8 mouse cellular contexts compared by ENCODE assay signal in the genomic region with DNA sequence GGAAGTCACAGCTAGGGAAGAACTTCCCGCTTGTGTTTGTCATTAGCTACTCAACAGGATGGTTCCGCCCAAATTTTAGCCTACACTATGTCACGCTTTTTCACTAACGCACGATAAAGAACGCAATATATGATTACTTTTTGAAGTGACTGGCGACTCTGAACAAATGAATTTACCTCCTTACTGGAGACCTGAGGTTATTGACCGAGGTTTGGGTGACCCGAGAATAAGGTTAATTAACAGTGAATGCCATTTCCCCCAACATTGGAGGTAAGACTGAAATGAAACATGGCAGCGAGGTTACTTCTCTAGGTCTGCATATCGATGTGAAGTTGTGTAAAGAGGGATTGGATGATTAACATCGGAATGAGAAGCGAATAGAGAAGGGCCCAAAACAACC. TPM values are rescaled to one million over a fixed set of nuclear protein-coding genes. Genes with fewer than 3 reads are reported as not detected.
DNase-seq lines count a peak whose midpoint lies in the region; ATAC-seq lines count a peak whose summit lies in the region.

No protein-coding gene starts in this region.

- peak overlapping the region; percentile 82 for H3K4me2 ChIP-seq in embryonic facial prominence, embryonic 12.5 days (replicated peaks)
- peak overlapping the region; percentile 96 for H3K4me2 ChIP-seq in limb, embryonic 13.5 days (replicated peaks)
- H3K4me2 ChIP-seq in stomach, embryonic 15.5 days, result peak overlapping the region; percentile 95

- no peaks in the 10 kb centered on the region for H3K27me3 ChIP-seq in megakaryocyte, embryonic 14.5 days (replicated peaks)
- H3K27me3 ChIP-seq in embryonic facial prominence, embryonic 12.5 days, result no peaks in the 10 kb centered on the region
- H3K27me3 ChIP-seq in limb, embryonic 13.5 days, result no peaks in the 10 kb centered on the region
- H3K27me3 ChIP-seq in stomach, embryonic 15.5 days (replicated peaks), result no peaks in the 10 kb centered on the region

- H3K27ac ChIP-seq in embryonic facial prominence, embryonic 12.5 days, result no peak overlapping the region
- H3K27ac ChIP-seq in limb, embryonic 13.5 days, result no peak overlapping the region
- no peak overlapping the region for H3K27ac ChIP-seq in stomach, embryonic 15.5 days

- ATAC-seq in megakaryocyte, adult 5-6 weeks (ENCODE audit: poor library complexity, severe bottlenecking), result no peak
- ATAC-seq in embryonic facial prominence, embryonic 12.5 days (ENCODE audit: insufficient number of reproducible peaks, insufficient read depth, low FRiP score, low TSS enrichment), result no peak
- ATAC-seq in limb, embryonic 13.5 days (ENCODE audit: low FRiP score, low read depth), result no peak
- no peak for ATAC-seq in stomach, embryonic 15.5 days (ENCODE audit: insufficient read depth, low FRiP score, low read depth)

- no peak for DNase-seq in urinary bladder, postnatal 14 days (ENCODE audit: low spot score)
- no peak for DNase-seq in right cerebral cortex, adult 2 months (ENCODE audit: low spot score in 2 of 2)
- no peak for DNase-seq in layer of hippocampus, adult 18-20 months (ENCODE audit: low spot score in 2 of 2)

- H3K9me3 ChIP-seq in megakaryocyte, embryonic 14.5 days, result no peaks in the 10 kb centered on the region
- H3K9me3 ChIP-seq in embryonic facial prominence, embryonic 12.5 days, result no peaks in the 10 kb centered on the region
- no peaks in the 10 kb centered on the region for H3K9me3 ChIP-seq in limb, embryonic 13.5 days
- no peaks in the 10 kb centered on the region for H3K9me3 ChIP-seq in stomach, embryonic 15.5 days

- peak overlapping the region; percentile 97 for H3K9ac ChIP-seq in embryonic facial prominence, embryonic 12.5 days
- H3K9ac ChIP-seq in limb, embryonic 13.5 days, result peak overlapping the region; percentile 97
- peak overlapping the region; percentile 65; the same call in 1 of the 2 replicates for H3K9ac ChIP-seq in stomach, embryonic 15.5 days

- WGBS in embryonic facial prominence, embryonic 12.5 days, result 4% methylated on average over 13 of the region's 13 CpGs
- WGBS in limb, embryonic 13.5 days, result under 1% methylated on average over 13 of the region's 13 CpGs
- 1% methylated on average over 13 of the region's 13 CpGs for WGBS in stomach, embryonic 15.5 days

- no peaks in the 10 kb centered on the region for H3K36me3 ChIP-seq in megakaryocyte, embryonic 14.5 days (replicated peaks; ENCODE audit: low read length)
- H3K36me3 ChIP-seq in embryonic facial prominence, embryonic 12.5 days, result no peaks in the 10 kb centered on the region
- no peaks in the 10 kb centered on the region for H3K36me3 ChIP-seq in limb, embryonic 13.5 days
- no peaks in the 10 kb centered on the region for H3K36me3 ChIP-seq in stomach, embryonic 15.5 days

- H3K4me1 ChIP-seq in megakaryocyte, embryonic 14.5 days, result peaks cover 41% of the 10 kb centered on the region
- peaks cover 15% of the 10 kb centered on the region for H3K4me1 ChIP-seq in embryonic facial prominence, embryonic 12.5 days
- H3K4me1 ChIP-seq in limb, embryonic 13.5 days, result peaks cover 32% of the 10 kb centered on the region
- 0 out of 2 replicates have a peak, but pooled peaks cover 5% of the 10 kb centered on the region for H3K4me1 ChIP-seq in stomach, embryonic 15.5 days

- peak overlapping the region; percentile 98 for H3K4me3 ChIP-seq in megakaryocyte, embryonic 14.5 days (replicated peaks)
- peak overlapping the region; percentile 93 for H3K4me3 ChIP-seq in embryonic facial prominence, embryonic 12.5 days
- H3K4me3 ChIP-seq in limb, embryonic 13.5 days, result peak overlapping the region; percentile 89
- peak overlapping the region; percentile 94 for H3K4me3 ChIP-seq in stomach, embryonic 15.5 days (replicated peaks)

RNA-seq across cellular contexts. Expression of gene Gen1, which starts 0.7 kb away (rescaled TPM):
- 0.12 TPM in 1 of 2 replicates, not detected in the other for polyA plus RNA-seq in megakaryocyte, embryonic 14.5 days (2012; ENCODE audit: insufficient read depth, low replicate concordance)
- 24.2 and 32.6 TPM in 2 replicates for total RNA-seq in megakaryocyte, adult 5-6 weeks (2015)
- 24.4 and 25.6 TPM in 2 replicates for total RNA-seq in megakaryocyte, adult 5-6 weeks (2017)
- polyA plus RNA-seq in embryonic facial prominence, embryonic 12.5 days (2016; fragmentation: Nextera tagmentation; extraction: Ambion mirVana), result 11.6 and 13.2 TPM in 2 replicates
- 9.6 and 9.9 TPM in 2 replicates for polyA plus RNA-seq in limb, embryonic 13.5 days (2015; fragmentation: Nextera tagmentation; extraction: Ambion mirVana)
- polyA plus RNA-seq in stomach, embryonic 15.5 days (2015; fragmentation: Nextera tagmentation; extraction: Ambion mirVana), result 7.8 and 8.4 TPM in 2 replicates
- 1 to 10 TPM; 2.1 to 2.6 TPM for total RNA-seq in layer of hippocampus, adult 18-20 months (2021)

RNA-seq across cellular contexts. Expression of gene Smc6, which starts 0.8 kb away (rescaled TPM):
- 21.8 TPM in 1 of 2 replicates, not detected in the other for polyA plus RNA-seq in megakaryocyte, embryonic 14.5 days (2012; ENCODE audit: insufficient read depth, low replicate concordance)
- total RNA-seq in megakaryocyte, adult 5-6 weeks (2015), result 98.3 and 127 TPM in 2 replicates
- 129 and 153 TPM in 2 replicates for total RNA-seq in megakaryocyte, adult 5-6 weeks (2017)
- polyA plus RNA-seq in embryonic facial prominence, embryonic 12.5 days (2016; fragmentation: Nextera tagmentation; extraction: Ambion mirVana), result 145 and 152 TPM in 2 replicates
- polyA plus RNA-seq in limb, embryonic 13.5 days (2015; fragmentation: Nextera tagmentation; extraction: Ambion mirVana), result 175 and 181 TPM in 2 replicates
- 141 and 148 TPM in 2 replicates for polyA plus RNA-seq in stomach, embryonic 15.5 days (2015; fragmentation: Nextera tagmentation; extraction: Ambion mirVana)
- total RNA-seq in layer of hippocampus, adult 18-20 months (2021), result 10 to 100 TPM; 26.9 to 29.0 TPM

RNA-seq across cellular contexts. Expression of gene Msgn1, which starts 56.1 kb away (rescaled TPM):
- polyA plus RNA-seq in megakaryocyte, embryonic 14.5 days (2012; ENCODE audit: insufficient read depth, low replicate concordance), result not detected in 2 replicates
- total RNA-seq in megakaryocyte, adult 5-6 weeks (2015), result not detected in 2 replicates
- total RNA-seq in megakaryocyte, adult 5-6 weeks (2017), result 0.92 TPM in 1 of 2 replicates, not detected in the other
- polyA plus RNA-seq in embryonic facial prominence, embryonic 12.5 days (2016; fragmentation: Nextera tagmentation; extraction: Ambion mirVana), result not detected in 2 replicates
- polyA plus RNA-seq in limb, embryonic 13.5 days (2015; fragmentation: Nextera tagmentation; extraction: Ambion mirVana), result not detected in 2 replicates
- polyA plus RNA-seq in stomach, embryonic 15.5 days (2015; fragmentation: Nextera tagmentation; extraction: Ambion mirVana), result not detected in 2 replicates
- total RNA-seq in layer of hippocampus, adult 18-20 months (2021), result not detected
